Mouse (Mus musculus) heart, embryonic 12.5 days (tissue): Measurements from ENCODE around the gene Gtpbp3. TPM values are rescaled to one million over a fixed set of nuclear protein-coding genes. Genes with fewer than 3 reads are reported as not detected.

Experiments used
- ATAC-seq: fragments of 200-750 bp; cut with Nextera tagmentation; 2 replicates; pipeline ENCODE4 v1.8.0; 2017; ENCODE audit warnings: moderate TSS enrichment, moderate library complexity; ENCODE audit not compliant: insufficient number of reproducible peaks, low FRiP score
- H3K27ac ChIP-seq: fragments of 300-500 bp; sonication (generic); 2 replicates; pipeline ENCODE4 v1.5.1; 2016; ENCODE audit warnings: mild to moderate bottlenecking, moderate library complexity; ENCODE audit not compliant: poor library complexity, severe bottlenecking
- H3K27me3 ChIP-seq: fragments of 300-500 bp; sonication (generic); replicated peaks from 2 replicates; pipeline ENCODE4 v1.6.1; 2016; ENCODE audit warnings: mild to moderate bottlenecking, moderate library complexity
- H3K36me3 ChIP-seq: fragments of 300-500 bp; sonication (generic); 2 replicates; pipeline ENCODE4 v1.6.1; 2016; ENCODE audit warnings: mild to moderate bottlenecking, moderate library complexity
- H3K4me1 ChIP-seq: fragments of 300-500 bp; sonication (generic); replicated peaks from 2 replicates; pipeline ENCODE4 v1.6.1; 2016; ENCODE audit warnings: mild to moderate bottlenecking
- H3K4me2 ChIP-seq: fragments of 300-500 bp; sonication (generic); 2 replicates; pipeline ENCODE4 v1.6.1; 2016; ENCODE audit warnings: mild to moderate bottlenecking, moderate library complexity
- H3K4me3 ChIP-seq: fragments of 300-500 bp; sonication (generic); 2 replicates; pipeline ENCODE4 v1.5.1; 2016; ENCODE audit warnings: mild to moderate bottlenecking
- H3K9ac ChIP-seq: fragments of 300-500 bp; sonication (generic); 2 replicates; pipeline ENCODE4 v1.6.1; 2016; ENCODE audit warnings: mild to moderate bottlenecking, moderate library complexity
- H3K9me3 ChIP-seq: fragments of 300-500 bp; sonication (generic); replicated peaks from 2 replicates; pipeline ENCODE4 v1.6.1; 2016; ENCODE audit warnings: mild to moderate bottlenecking, moderate library complexity
- WGBS: fragments of 180-500 bp; shearing (Covaris S2); methylation state at CpG from one replicate; pipeline ENCODE4 v1.1.7; 2016; 5-methylcytosine and 5-hydroxymethylcytosine counted together
- polyA plus RNA-seq: library from polyadenylated mRNA; unstranded; fragments of >200 nt; fragmentation: Nextera tagmentation; extraction: Ambion mirVana; gene quantifications from 2 replicates; pipeline ENCODE4 v1.2.1, GENCODE M21; 2016

Gtpbp3 gene
- polyA plus RNA-seq, 1 experiment from 2014 or later: 11.6 TPM

DNA sequence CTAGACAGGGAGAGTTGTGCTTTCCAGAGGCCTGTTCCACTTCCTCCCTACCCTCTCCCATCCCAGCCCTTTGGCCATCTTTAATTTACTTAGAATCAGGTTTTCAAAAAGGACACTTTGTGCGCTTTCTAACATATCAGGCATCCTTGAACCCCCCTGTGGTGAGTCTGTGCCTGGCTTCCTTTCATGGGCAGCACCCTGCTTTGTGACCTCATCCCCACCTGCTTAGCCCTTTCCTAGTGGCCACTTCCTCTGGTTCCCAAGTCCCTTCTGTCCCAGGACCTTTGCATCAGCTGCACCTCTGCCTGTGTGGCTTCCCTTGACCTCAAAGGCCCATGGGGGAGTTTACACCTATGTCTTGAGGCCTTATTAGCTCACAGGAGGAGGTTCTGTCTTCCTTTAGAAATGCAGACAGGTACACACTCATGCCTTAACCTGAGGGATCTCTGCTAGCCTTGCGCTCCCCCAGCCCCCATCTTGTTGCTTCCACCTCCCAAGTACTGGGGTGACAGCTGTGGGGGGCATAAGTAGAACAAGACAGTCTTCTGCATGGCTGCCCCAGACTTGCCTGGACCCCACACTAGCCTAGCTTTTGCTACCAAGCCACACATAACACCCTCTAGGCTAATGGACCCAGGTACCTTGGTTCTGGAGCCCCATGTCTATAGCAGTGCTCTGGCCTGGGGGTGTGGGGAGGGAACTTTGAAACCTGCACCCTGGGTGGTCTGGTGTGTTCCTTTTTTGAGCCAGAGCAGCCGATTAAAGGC lies 17.6 kb upstream of the Gtpbp3 start:
- peak overlapping the region; percentile 96 for H3K4me3 ChIP-seq
- H3K27me3 ChIP-seq: no peaks in the 10 kb centered on the region
- ATAC-seq: no peak
- peak overlapping the region; percentile 85 for H3K4me2 ChIP-seq
- H3K9ac ChIP-seq: peak overlapping the region; percentile 94
- H3K27ac ChIP-seq: no peak overlapping the region
- peaks cover 20% of the 10 kb centered on the region for H3K4me1 ChIP-seq
- H3K9me3 ChIP-seq: no peaks in the 10 kb centered on the region
- 90% methylated on average over 3 of the region's 3 CpGs for WGBS
- H3K36me3 ChIP-seq: peaks cover 49% of the 10 kb centered on the region

DNA sequence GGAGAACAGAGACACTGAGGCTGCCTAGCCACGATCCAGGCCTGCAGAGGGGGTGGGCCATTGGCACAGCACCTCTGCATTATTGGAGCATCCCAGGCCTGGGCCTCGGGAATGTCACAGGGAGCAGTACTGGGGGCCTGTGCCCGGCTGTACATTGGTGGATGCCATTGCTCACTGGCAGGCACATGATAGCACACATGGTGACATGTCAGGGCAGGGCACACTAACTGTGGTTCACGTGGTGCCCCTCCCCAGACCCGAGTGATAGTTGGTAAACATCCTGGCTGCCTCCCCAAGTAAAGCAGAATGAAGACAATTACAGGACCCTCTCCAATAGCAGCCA lies 17.0 kb upstream of the Gtpbp3 start:
- peaks cover 50% of the 10 kb centered on the region for H3K36me3 ChIP-seq
- H3K4me1 ChIP-seq: peaks cover 20% of the 10 kb centered on the region
- no peaks in the 10 kb centered on the region for H3K27me3 ChIP-seq
- ATAC-seq: no peak
- WGBS: 74% methylated on average over 5 of the region's 5 CpGs
- H3K4me3 ChIP-seq: no peak overlapping the region
- H3K4me2 ChIP-seq: 0 out of 2 replicates have a peak overlapping the region, but pooled peaks have one; percentile 85
- H3K27ac ChIP-seq: no peak overlapping the region
- H3K9me3 ChIP-seq: no peaks in the 10 kb centered on the region
- H3K9ac ChIP-seq: no peak overlapping the region

DNA sequence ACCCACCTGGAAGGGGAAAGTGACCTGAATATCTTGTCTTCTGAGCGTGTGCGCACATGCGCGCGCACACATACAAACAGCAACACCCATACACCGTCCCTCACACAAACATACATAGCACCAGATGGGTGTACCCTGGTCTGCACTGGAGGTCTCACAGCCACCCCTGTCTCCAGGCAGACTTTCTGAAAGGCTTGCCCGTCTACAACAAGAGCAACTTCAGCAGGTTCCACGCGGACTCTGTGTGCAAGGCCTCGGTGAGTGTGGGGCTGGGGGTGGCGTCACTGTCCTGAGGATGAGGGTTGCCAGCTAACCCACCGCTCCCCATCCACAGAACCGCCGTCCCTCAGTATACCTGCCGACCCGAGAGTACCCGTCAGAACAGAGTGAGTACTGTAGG lies 16.0 kb upstream of the Gtpbp3 start:
- Histone ChIP-seq H3K27me3 (no peaks in the 10 kb centered on the region), H3K9ac (no peak overlapping the region), H3K4me3 (no peak overlapping the region), H3K36me3 (peaks cover 47% of the 10 kb centered on the region), H3K4me2 (no peak overlapping the region), H3K27ac (no peak overlapping the region), H3K4me1 (peaks cover 21% of the 10 kb centered on the region), H3K9me3 (no peaks in the 10 kb centered on the region)
- 91% methylated on average over 17 of the region's 17 CpGs for WGBS
- no peak for ATAC-seq

DNA sequence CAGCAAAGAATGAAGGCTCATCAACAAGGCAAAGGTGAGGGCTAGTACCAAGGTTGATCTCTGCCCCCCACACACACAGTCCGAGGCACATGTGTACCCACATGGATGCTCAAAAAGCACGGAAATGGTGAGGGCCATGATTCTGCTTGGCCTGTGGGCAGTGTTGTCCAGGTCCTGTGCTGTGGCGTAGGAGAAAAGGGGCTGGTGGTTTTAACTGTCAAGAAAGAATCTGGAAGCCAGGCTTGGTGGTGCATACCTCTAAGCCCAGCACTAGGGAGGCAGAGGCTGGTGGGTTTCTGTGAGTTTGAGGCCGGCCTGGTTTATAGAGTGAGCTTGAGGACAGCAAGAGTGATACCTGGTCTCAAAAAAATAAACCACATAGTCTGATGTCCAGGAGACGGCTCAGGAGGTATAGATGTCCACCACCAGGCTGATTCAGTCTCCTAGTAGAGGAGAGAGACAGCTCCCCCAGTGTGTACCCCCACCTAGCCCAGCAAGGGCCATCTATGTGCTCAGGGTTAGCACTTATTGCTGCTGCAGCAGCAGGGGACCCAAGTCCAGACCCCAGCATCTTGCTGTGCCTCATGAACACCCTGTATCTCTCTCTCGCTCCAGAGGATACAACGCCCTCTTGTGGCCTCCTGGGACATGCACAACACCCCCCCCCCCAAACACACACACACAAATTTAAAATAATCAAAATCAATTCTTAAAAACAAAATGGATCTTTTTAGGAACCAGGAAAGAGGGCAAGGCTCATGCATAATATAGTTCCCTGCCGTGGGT lies 15.1 kb upstream of the Gtpbp3 start:
- Histone ChIP-seq H3K36me3 (peaks cover 47% of the 10 kb centered on the region), H3K9ac (no peak overlapping the region), H3K27me3 (0 out of 2 replicates have a peak, but pooled peaks cover 5% of the 10 kb centered on the region), H3K27ac (no peak overlapping the region), H3K4me1 (peaks cover 30% of the 10 kb centered on the region), H3K4me2 (no peak overlapping the region), H3K4me3 (no peak overlapping the region), H3K9me3 (no peaks in the 10 kb centered on the region)
- WGBS: 88% methylated on average over 8 of the region's 8 CpGs
- ATAC-seq: no peak

DNA sequence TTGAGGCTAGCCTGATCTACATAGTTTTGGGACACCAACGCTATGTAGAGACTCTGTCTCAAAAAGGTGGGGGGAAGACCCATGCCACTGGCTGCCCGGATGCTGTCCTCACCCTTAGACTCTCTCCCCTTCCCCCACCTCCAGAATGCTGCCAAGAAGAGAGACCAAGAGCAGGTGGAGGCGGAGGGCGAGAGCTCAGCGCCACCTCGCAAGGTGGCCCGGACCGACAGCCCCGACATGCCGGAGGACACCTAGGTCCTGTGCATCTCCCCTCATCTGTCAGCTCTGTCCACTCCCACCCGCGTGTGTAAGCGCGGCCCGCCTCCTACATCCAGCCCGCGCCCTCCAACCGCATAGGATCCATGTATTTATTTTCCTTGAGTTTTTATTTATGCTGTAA lies 13.6 kb upstream of the Gtpbp3 start:
- no peak overlapping the region for H3K4me2 ChIP-seq
- no peak overlapping the region for H3K4me3 ChIP-seq
- peaks cover 18% of the 10 kb centered on the region for H3K27me3 ChIP-seq
- no peaks in the 10 kb centered on the region for H3K9me3 ChIP-seq
- 94% methylated on average over 18 of the region's 18 CpGs for WGBS
- ATAC-seq: no peak
- no peak overlapping the region for H3K9ac ChIP-seq
- H3K4me1 ChIP-seq: peaks cover 30% of the 10 kb centered on the region
- peaks cover 55% of the 10 kb centered on the region for H3K36me3 ChIP-seq
- H3K27ac ChIP-seq: no peak overlapping the region

DNA sequence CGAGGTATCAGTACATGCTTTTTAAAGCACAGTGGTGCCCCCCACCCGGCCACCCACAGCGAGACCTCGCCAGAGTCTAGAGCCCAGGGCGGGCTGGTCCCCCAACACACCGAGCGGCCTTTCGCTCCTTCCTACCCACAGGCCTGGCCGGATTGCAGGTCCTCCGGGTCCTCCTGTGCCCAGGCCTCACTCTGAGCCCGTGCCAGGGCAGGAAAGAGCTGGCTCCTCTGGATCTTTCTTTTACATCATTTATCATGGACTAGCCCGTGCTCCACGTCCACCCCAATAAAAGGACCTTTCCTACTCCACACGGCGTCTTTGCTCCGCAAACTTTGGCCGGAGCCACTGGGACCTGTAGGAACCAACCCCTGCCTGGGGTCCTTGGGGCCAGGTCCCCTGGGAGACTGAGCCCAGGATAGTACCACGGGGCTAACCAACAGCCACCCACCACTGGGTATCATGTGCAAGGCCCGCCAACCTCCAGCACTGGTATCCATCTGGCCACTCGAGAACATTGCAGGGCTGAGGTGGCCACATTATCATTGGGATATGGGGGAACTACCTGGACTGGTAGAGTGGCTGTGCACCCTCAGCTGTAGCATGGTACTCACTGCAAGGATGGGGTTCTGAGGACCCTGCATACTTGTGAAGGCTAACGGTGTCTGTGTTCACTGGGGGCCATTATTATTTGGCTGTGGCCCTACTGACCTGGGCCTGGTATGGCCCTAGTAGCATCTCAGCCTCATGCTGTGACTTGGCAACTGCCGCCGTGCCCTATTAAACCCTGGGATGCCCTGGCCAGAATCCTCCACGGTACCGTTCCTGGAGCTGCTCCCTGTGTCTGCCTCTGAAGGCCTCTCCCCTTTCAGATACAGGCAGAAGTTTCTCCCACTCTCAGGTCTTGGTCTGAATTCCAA lies 12.9 kb upstream of the Gtpbp3 start:
- ATAC-seq: no peak
- peak overlapping the region; percentile 92; the same call in 1 of the 2 replicates for H3K4me2 ChIP-seq
- peaks cover 55% of the 10 kb centered on the region for H3K36me3 ChIP-seq
- no peak overlapping the region; the same call in 1 of the 2 replicates for H3K4me3 ChIP-seq
- no peak overlapping the region; the same call in 1 of the 2 replicates for H3K27ac ChIP-seq
- no peak overlapping the region for H3K9ac ChIP-seq
- no peaks in the 10 kb centered on the region for H3K9me3 ChIP-seq
- peaks cover 25% of the 10 kb centered on the region for H3K4me1 ChIP-seq
- WGBS: 88% methylated on average over 25 of the region's 25 CpGs
- peaks cover 25% of the 10 kb centered on the region for H3K27me3 ChIP-seq

DNA sequence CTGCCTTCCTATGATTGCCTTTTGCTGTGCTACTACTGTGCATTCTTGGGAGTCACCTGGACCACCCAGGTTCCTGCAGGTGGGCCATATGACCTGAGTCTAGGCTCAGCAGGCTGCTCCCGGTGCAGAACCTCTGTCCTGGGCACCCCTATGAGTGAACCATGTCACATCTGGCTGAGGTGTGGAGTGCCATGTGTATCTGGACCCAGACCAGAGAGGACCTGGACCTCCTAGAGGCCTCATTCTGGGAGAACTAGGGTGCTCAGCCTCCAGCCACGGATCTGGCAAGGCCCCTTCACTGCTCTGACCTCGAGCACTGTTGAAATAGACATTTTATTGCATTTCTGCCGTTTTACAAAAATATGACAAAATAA lies 12.2 kb upstream of the Gtpbp3 start:
- no peaks in the 10 kb centered on the region for H3K9me3 ChIP-seq
- 23% methylated on average over 4 of the region's 4 CpGs for WGBS
- peaks cover 18% of the 10 kb centered on the region for H3K4me1 ChIP-seq
- H3K27ac ChIP-seq: peak overlapping the region; percentile 80
- peaks cover 58% of the 10 kb centered on the region for H3K36me3 ChIP-seq
- peaks cover 32% of the 10 kb centered on the region for H3K27me3 ChIP-seq
- peak overlapping the region; percentile 92 for H3K4me2 ChIP-seq
- ATAC-seq: peak; percentile 19; the same call in 1 of the 2 replicates
- H3K9ac ChIP-seq: peak overlapping the region; percentile 86
- peak overlapping the region; percentile 78 for H3K4me3 ChIP-seq

DNA sequence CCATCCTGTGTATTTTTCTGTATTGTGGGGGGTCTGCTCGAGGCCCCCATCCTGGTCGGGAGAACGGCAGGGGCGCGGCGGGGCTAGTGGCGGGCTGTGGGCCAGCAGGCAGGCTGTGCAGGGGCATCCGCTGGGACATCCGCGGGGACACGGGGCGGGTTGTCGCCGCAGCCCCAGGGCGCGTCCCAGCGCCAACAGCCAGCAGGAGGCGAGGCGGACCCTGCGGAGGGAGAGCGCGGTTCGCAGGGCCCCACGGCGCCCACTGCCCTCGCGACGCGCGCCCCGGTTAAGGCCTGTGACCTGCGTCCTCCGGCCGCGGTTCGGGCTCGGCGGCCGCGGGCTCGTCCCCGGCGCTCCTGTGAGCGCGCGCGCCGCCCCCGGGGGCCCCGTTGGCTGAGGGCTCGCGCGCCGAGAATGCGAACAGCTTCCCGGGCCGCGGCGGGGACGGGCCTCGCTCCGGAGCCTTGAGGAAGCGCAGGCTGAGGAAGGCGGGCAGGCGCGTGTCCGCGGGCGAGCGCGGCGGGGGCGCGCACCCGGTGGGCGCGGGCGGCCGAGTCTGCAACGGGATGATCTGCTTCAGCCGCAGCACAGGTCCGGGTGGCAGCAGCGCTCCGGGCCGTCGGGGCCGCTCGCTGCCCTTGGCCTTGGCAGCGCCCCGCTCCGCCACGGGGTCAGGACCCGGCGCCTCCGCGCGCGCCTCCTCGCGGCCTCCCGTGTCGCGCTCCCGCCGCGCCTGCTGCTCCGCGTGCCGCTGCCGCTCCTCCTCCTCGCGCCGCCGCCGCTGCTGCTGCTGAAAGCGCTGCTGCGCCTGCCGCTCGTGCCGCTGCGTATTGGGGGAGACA lies 11.6 kb upstream of the Gtpbp3 start:
- peak overlapping the region; percentile 78 for H3K4me3 ChIP-seq
- H3K4me2 ChIP-seq: peak overlapping the region; percentile 92
- H3K27me3 ChIP-seq: peaks cover 38% of the 10 kb centered on the region
- H3K9me3 ChIP-seq: no peaks in the 10 kb centered on the region
- H3K4me1 ChIP-seq: peaks cover 16% of the 10 kb centered on the region
- WGBS: 1% methylated on average over 117 of the region's 121 CpGs
- peak overlapping the region; percentile 86 for H3K9ac ChIP-seq
- H3K27ac ChIP-seq: peak overlapping the region; percentile 80
- H3K36me3 ChIP-seq: peaks cover 51% of the 10 kb centered on the region
- peak; percentile 81 for ATAC-seq

DNA sequence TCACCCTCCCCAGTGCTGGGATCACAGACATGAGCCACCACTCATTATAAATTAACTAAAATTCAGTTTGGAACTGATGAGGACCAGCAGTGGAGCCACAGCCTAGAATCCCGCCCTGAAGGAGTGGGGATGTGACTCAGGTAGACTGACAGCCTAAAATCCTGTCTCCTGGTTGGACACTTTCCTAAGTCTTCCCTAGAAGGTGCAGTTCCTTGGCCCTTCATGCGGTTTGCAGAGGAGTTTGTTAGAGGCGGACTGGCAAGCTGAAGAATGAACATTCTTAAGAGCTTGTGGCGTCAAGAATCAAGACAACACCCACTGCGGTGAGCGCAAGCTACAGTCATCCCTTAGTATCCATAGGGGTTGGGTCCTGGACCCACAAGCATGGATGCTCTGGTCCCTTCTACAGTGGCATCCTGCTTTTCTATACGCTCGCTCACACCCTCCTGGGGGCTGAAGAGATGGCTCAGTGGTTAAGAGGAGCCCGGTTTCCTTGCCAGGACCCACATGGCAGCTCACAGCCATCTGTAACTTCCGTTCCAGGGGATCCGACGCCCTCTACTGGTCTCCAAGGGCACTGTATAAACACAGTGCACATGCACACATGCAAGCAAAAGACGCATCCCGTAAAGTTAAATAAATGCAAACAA lies 10.6 kb upstream of the Gtpbp3 start:
- H3K27ac ChIP-seq: no peak overlapping the region; the same call in 1 of the 2 replicates
- H3K4me3 ChIP-seq: peak overlapping the region; percentile 78
- WGBS: 37% methylated on average over 14 of the region's 14 CpGs
- H3K4me2 ChIP-seq: peak overlapping the region; percentile 92
- H3K4me1 ChIP-seq: peaks cover 16% of the 10 kb centered on the region
- peak overlapping the region; percentile 86; the same call in 1 of the 2 replicates for H3K9ac ChIP-seq
- H3K36me3 ChIP-seq: peaks cover 41% of the 10 kb centered on the region
- ATAC-seq: no peak
- H3K9me3 ChIP-seq: no peaks in the 10 kb centered on the region
- peaks cover 48% of the 10 kb centered on the region for H3K27me3 ChIP-seq

DNA sequence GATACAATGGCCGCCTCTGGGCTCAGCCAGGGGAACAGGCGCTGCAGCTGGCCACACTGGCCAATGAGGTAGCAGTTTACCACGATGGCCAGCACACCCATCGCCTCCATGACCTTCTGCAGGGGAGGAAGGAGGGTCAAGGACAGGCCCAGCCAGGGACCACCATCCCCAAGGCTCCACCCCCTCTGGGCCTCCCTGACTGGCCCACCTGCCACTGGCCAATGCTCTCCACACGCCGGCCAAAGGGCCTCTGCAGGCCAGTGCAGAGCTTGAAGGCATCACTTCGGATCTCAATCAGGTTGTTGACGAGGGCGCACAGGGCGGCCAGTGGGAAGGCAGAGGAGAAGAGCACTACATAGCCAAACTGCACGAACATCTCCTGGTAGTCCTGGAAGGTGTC lies 9.0 kb upstream of the Gtpbp3 start:
- Histone ChIP-seq H3K9ac (no peak overlapping the region), H3K4me1 (peaks cover 16% of the 10 kb centered on the region), H3K4me2 (no peak overlapping the region), H3K27me3 (peaks cover 56% of the 10 kb centered on the region), H3K4me3 (no peak overlapping the region), H3K27ac (no peak overlapping the region), H3K9me3 (no peaks in the 10 kb centered on the region), H3K36me3 (peaks cover 30% of the 10 kb centered on the region)
- no peak for ATAC-seq
- WGBS: 85% methylated on average over 11 of the region's 11 CpGs
